Mouse (Mus musculus): Measurements from ENCODE around the gene Pcnx2. TPM values are rescaled to one million over a fixed set of nuclear protein-coding genes. Genes with fewer than 3 reads are reported as not detected.

Gene Pcnx2
- polyA plus RNA-seq, 1 experiment from 2014 or later = 0.11 TPM

DNA sequence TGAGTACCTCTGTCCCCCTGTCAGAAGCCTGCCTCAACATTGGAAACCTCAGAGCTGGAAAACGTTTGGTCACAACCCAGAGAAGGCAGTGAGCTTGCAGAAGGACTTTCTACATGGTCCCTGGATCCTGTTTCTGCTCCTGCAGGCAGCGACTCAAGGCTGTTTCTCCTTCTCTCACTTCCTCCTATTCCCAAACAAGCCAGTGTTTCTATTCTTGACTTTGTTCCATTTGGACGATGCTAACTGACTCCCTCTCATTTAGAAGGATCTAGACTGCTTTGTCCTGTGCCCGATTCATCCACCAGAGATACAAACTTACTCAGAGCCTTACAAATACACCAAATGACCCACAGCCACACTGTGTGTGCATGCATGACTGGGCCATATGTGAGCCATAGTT lies 48.9 kb downstream of the Pcnx2 start:
- no peak overlapping the region for H3K27ac ChIP-seq (replicated peaks in 1 of 2; ENCODE audit: control insufficient read depth in 1 of 2, insufficient read depth in 1 of 2, low read depth in 2 of 2, low read length in 2 of 2)
- no peaks in the 10 kb centered on the region for H3K9me3 ChIP-seq (ENCODE audit: control insufficient read depth, low read length)
- no peak overlapping the region for H3K4me3 ChIP-seq (ENCODE audit: control insufficient read depth in 1 of 2, insufficient read depth in 1 of 2, low read depth in 1 of 2, low read length in 2 of 2)
- WGBS = 49% methylated on average over 4 of the region's 4 CpGs
- H3K4me2 ChIP-seq (ENCODE audit: low read length) = no peak overlapping the region
- no peaks in the 10 kb centered on the region for H3K27me3 ChIP-seq (ENCODE audit: control insufficient read depth, insufficient read depth, low read length)
- ATAC-seq (ENCODE audit: insufficient number of reproducible peaks, insufficient read depth, low FRiP score, low read depth) = no peak
- no peak overlapping the region for H3K9ac ChIP-seq (ENCODE audit: low read length)
- peaks cover 10 to 14% of the 10 kb centered on the region in 2 experiments for H3K4me1 ChIP-seq (ENCODE audit: control insufficient read depth in 2 of 2, insufficient read depth in 2 of 2, low read length in 2 of 2)
- H3K36me3 ChIP-seq (ENCODE audit: control insufficient read depth, insufficient read depth, low read length) = no peaks in the 10 kb centered on the region

DNA sequence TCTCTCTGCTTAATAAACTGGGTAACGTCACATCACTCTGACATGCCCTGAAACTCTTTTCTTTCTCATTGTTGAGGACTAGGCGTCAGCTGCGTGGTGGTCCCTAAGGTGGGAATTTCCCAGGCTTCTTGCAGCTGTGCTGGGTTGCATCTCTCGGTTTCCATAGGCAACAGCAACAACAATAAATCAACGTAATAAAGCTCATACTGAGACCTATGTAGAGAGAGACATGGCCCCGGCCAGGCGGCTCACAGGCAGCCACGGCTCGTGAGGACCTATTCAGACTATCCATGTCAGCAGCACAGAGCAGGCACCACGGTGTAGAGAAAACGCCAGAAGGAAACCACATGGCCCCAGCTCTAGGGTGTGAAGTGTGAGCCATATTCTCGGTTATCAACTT lies 50.3 kb downstream of the Pcnx2 start:
- 55% methylated on average over 12 of the region's 12 CpGs for WGBS
- H3K27ac ChIP-seq (replicated peaks in 1 of 2; ENCODE audit: control insufficient read depth in 1 of 2, insufficient read depth in 1 of 2, low read depth in 2 of 2, low read length in 2 of 2) = no peak overlapping the region
- no peak for ATAC-seq (ENCODE audit: insufficient number of reproducible peaks, insufficient read depth, low FRiP score, low read depth)
- H3K9ac ChIP-seq (ENCODE audit: low read length) = no peak overlapping the region
- H3K4me2 ChIP-seq (ENCODE audit: low read length) = no peak overlapping the region
- no peaks in the 10 kb centered on the region for H3K27me3 ChIP-seq (ENCODE audit: control insufficient read depth, insufficient read depth, low read length)
- no peak overlapping the region for H3K4me3 ChIP-seq (ENCODE audit: control insufficient read depth in 1 of 2, insufficient read depth in 1 of 2, low read depth in 1 of 2, low read length in 2 of 2)
- H3K9me3 ChIP-seq (ENCODE audit: control insufficient read depth, low read length) = no peaks in the 10 kb centered on the region
- H3K4me1 ChIP-seq (ENCODE audit: control insufficient read depth in 2 of 2, insufficient read depth in 2 of 2, low read length in 2 of 2) = peaks cover 2 to 4% of the 10 kb centered on the region in 2 experiments; a peak in 2 of 4 replicates
- H3K36me3 ChIP-seq (ENCODE audit: control insufficient read depth, insufficient read depth, low read length) = no peaks in the 10 kb centered on the region

DNA sequence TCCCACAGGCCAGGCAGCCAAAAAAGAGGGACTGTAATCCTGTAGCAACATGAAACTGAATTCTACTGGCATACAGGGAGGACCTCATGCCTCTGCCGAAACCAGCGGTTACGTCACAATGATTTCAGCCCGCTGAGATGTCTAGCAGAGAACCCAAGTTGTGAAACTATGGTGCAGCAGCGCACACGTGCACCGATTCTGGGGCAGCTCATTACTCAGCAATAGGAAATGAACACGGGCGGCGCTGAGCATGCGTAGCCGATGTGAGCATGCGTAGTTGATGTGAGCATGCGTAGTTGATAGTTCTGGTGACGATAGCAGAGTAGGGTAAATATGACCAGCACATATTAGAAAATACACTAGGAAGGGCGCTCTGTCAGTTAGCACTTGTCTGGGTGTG lies 52.8 kb downstream of the Pcnx2 start:
- Histone ChIP-seq H3K4me1 (ENCODE audit: control insufficient read depth in 2 of 2, insufficient read depth in 2 of 2, low read length in 2 of 2) (peaks cover 3 to 6% of the 10 kb centered on the region in 2 experiments), H3K27me3 (ENCODE audit: control insufficient read depth, insufficient read depth, low read length) (no peaks in the 10 kb centered on the region), H3K36me3 (ENCODE audit: control insufficient read depth, insufficient read depth, low read length) (no peaks in the 10 kb centered on the region), H3K9me3 (ENCODE audit: control insufficient read depth, low read length) (no peaks in the 10 kb centered on the region), H3K4me3 (ENCODE audit: control insufficient read depth in 1 of 2, insufficient read depth in 1 of 2, low read depth in 1 of 2, low read length in 2 of 2) (no peak overlapping the region), H3K4me2 (ENCODE audit: low read length) (no peak overlapping the region), H3K9ac (ENCODE audit: low read length) (no peak overlapping the region), H3K27ac (replicated peaks in 1 of 2; ENCODE audit: control insufficient read depth in 1 of 2, insufficient read depth in 1 of 2, low read depth in 2 of 2, low read length in 2 of 2) (no peak overlapping the region)
- WGBS = 94% methylated on average over 16 of the region's 16 CpGs
- no peak for ATAC-seq (ENCODE audit: insufficient number of reproducible peaks, insufficient read depth, low FRiP score, low read depth)

DNA sequence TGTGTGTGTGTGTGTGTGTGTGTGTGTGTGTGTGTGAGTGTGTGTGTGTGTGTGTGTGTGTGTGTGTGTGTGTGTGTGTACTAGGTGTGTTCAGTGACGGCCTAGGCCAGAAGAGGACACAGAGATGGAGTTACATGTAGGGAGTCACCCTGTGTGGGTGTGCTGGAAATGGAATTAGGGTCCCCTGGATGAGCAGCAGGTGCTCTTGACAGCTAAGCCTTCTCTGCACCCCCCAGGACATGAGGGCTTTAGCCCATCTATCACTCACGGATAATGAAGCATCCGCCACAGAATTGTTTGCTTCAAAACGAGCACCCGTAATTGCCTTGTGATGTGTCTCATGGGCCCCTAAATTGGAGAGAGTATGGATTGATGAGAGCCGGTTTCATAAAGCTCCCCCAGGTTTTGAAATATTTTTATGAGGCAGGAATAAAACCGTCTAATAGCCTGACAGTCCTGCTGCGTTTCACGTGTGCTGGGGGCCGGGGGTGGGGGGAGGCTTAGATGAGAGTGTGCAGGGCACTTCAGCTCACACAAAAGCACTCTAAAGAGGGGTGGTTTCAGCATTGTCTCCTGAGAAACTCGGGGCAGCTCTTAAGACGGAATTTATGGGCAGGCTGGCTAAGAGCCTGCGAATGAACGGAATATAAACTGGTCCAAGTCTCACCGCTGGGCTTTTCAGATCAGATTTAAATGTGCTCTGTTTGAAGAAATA lies 54.8 kb downstream of the Pcnx2 start:
- no peak overlapping the region for H3K4me2 ChIP-seq (ENCODE audit: low read length)
- peaks cover 3 to 6% of the 10 kb centered on the region in 2 experiments for H3K4me1 ChIP-seq (ENCODE audit: control insufficient read depth in 2 of 2, insufficient read depth in 2 of 2, low read length in 2 of 2)
- H3K27ac ChIP-seq (replicated peaks in 1 of 2; ENCODE audit: control insufficient read depth in 1 of 2, insufficient read depth in 1 of 2, low read depth in 2 of 2, low read length in 2 of 2) = no peak overlapping the region
- H3K9ac ChIP-seq (ENCODE audit: low read length) = no peak overlapping the region
- WGBS = 70% methylated on average over 15 of the region's 15 CpGs
- no peak for ATAC-seq (ENCODE audit: insufficient number of reproducible peaks, insufficient read depth, low FRiP score, low read depth)
- H3K4me3 ChIP-seq (ENCODE audit: control insufficient read depth in 1 of 2, insufficient read depth in 1 of 2, low read depth in 1 of 2, low read length in 2 of 2) = no peak overlapping the region
- H3K27me3 ChIP-seq (ENCODE audit: control insufficient read depth, insufficient read depth, low read length) = no peaks in the 10 kb centered on the region
- H3K36me3 ChIP-seq (ENCODE audit: control insufficient read depth, insufficient read depth, low read length) = no peaks in the 10 kb centered on the region
- H3K9me3 ChIP-seq (ENCODE audit: control insufficient read depth, low read length) = no peaks in the 10 kb centered on the region

DNA sequence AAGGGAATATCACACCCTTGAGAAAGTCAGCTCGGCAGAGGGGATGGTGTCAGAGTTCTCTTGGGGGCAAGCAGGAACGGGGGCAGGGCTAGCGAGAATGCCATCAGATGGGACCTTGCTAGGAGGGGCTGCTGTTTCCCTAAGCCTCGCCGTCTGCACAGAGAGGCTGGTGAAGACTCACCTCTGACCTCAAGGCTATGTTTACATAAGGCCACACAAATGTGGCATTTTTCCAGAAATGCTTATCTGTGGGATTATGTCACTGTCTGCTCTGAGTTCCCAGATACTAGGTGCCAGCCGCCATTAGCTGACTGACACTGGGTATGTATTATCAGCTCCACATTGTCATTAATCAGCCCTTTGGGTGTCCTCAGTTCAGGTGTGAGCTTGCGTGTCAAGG lies 56.0 kb downstream of the Pcnx2 start:
- ATAC-seq (ENCODE audit: insufficient number of reproducible peaks, insufficient read depth, low FRiP score, low read depth) = no peak
- Histone ChIP-seq H3K9ac (ENCODE audit: low read length) (no peak overlapping the region), H3K4me3 (ENCODE audit: control insufficient read depth in 1 of 2, insufficient read depth in 1 of 2, low read depth in 1 of 2, low read length in 2 of 2) (no peak overlapping the region), H3K4me2 (ENCODE audit: low read length) (no peak overlapping the region), H3K27me3 (ENCODE audit: control insufficient read depth, insufficient read depth, low read length) (no peaks in the 10 kb centered on the region), H3K4me1 (ENCODE audit: control insufficient read depth in 2 of 2, insufficient read depth in 2 of 2, low read length in 2 of 2) (peaks cover 3 to 6% of the 10 kb centered on the region in 2 experiments), H3K27ac (replicated peaks in 1 of 2; ENCODE audit: control insufficient read depth in 1 of 2, insufficient read depth in 1 of 2, low read depth in 2 of 2, low read length in 2 of 2) (no peak overlapping the region), H3K36me3 (ENCODE audit: control insufficient read depth, insufficient read depth, low read length) (no peaks in the 10 kb centered on the region), H3K9me3 (ENCODE audit: control insufficient read depth, low read length) (no peaks in the 10 kb centered on the region)
- 34% methylated on average over 7 of the region's 7 CpGs for WGBS

DNA sequence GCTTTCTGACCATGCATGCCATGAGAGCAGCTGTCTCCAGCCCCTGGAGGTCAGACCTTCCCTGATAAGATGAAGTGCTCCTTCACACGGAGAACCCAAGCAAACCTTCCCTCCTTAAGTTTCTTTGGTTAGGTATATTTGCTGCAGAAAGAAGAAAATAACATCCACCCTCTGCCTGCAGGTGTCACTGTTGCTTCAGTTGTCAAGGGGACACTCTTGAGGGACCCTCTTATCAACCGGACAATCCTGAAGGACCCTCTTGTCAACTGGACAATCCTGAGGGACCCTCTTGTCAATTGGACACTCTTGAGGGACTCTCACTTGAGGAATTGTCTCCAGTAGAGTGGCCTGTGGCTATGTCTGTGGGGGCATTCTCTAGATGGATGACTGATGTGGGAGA lies 73.4 kb downstream of the Pcnx2 start:
- no peaks in the 10 kb centered on the region for H3K36me3 ChIP-seq (ENCODE audit: control insufficient read depth, insufficient read depth, low read length)
- no peak overlapping the region for H3K9ac ChIP-seq (ENCODE audit: low read length)
- H3K27me3 ChIP-seq (ENCODE audit: control insufficient read depth, insufficient read depth, low read length) = no peaks in the 10 kb centered on the region
- no peak for ATAC-seq (ENCODE audit: insufficient number of reproducible peaks, insufficient read depth, low FRiP score, low read depth)
- H3K27ac ChIP-seq (replicated peaks in 1 of 2; ENCODE audit: control insufficient read depth in 1 of 2, insufficient read depth in 1 of 2, low read depth in 2 of 2, low read length in 2 of 2) = no peak overlapping the region
- H3K4me3 ChIP-seq (ENCODE audit: control insufficient read depth in 1 of 2, insufficient read depth in 1 of 2, low read depth in 1 of 2, low read length in 2 of 2) = no peak overlapping the region
- 17% methylated on average over 2 of the region's 2 CpGs for WGBS
- no peaks in the 10 kb centered on the region for H3K9me3 ChIP-seq (ENCODE audit: control insufficient read depth, low read length)
- H3K4me1 ChIP-seq (ENCODE audit: control insufficient read depth in 2 of 2, insufficient read depth in 2 of 2, low read length in 2 of 2) = peaks cover 7 to 11% of the 10 kb centered on the region in 2 experiments; a peak in 3 of 4 replicates
- no peak overlapping the region for H3K4me2 ChIP-seq (ENCODE audit: low read length)

DNA sequence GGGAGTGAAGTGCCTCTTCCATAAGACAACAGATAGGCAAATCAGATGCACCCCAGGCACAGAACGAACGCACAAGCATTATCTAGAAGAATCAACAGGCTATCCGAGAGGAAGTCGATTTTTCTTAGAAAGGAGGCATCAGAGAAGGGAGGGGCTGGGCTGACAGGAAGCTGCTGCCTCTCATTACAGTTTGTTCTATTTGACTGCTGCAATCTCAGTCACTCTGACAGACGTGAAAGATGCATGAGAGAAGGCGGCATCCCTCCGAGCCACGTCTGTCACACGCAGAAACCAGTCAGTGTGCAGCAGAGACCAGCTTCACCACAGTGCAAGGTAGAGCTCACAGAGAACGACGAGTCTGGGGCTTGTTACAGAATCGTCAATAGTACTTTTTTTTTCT lies 74.4 kb downstream of the Pcnx2 start:
- H3K4me2 ChIP-seq (ENCODE audit: low read length) = no peak overlapping the region
- no peak overlapping the region for H3K4me3 ChIP-seq (ENCODE audit: control insufficient read depth in 1 of 2, insufficient read depth in 1 of 2, low read depth in 1 of 2, low read length in 2 of 2)
- H3K4me1 ChIP-seq (ENCODE audit: control insufficient read depth in 2 of 2, insufficient read depth in 2 of 2, low read length in 2 of 2) = peaks cover 7 to 11% of the 10 kb centered on the region in 2 experiments; a peak in 3 of 4 replicates
- WGBS = 38% methylated on average over 12 of the region's 12 CpGs
- no peak overlapping the region for H3K9ac ChIP-seq (ENCODE audit: low read length)
- no peak overlapping the region for H3K27ac ChIP-seq (replicated peaks in 1 of 2; ENCODE audit: control insufficient read depth in 1 of 2, insufficient read depth in 1 of 2, low read depth in 2 of 2, low read length in 2 of 2)
- no peaks in the 10 kb centered on the region for H3K36me3 ChIP-seq (ENCODE audit: control insufficient read depth, insufficient read depth, low read length)
- no peak for ATAC-seq (ENCODE audit: insufficient number of reproducible peaks, insufficient read depth, low FRiP score, low read depth)
- H3K27me3 ChIP-seq (ENCODE audit: control insufficient read depth, insufficient read depth, low read length) = no peaks in the 10 kb centered on the region
- H3K9me3 ChIP-seq (ENCODE audit: control insufficient read depth, low read length) = no peaks in the 10 kb centered on the region

DNA sequence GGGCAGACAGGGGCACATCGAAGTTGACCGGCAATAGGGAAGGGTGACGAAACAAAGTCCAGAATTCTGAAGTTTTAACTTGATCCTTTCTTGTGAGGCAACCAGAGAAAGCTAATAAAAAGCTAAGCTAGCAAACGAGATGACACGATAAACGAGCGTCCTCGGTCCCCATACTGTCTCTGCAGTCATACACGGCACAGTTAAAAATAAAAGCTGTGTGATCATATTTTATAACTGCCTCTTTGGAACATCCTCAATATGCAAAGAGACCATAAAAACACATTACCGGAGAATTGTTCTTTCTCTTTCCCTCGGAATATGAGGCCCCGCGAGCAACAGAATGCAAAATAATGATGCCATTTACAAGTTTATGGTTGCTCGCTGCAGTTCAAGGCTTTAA lies 76.1 kb downstream of the Pcnx2 start:
- H3K36me3 ChIP-seq (ENCODE audit: control insufficient read depth, insufficient read depth, low read length) = no peaks in the 10 kb centered on the region
- H3K4me1 ChIP-seq (ENCODE audit: control insufficient read depth in 2 of 2, insufficient read depth in 2 of 2, low read length in 2 of 2) = peaks cover 6 to 7% of the 10 kb centered on the region in 2 experiments; a peak in 3 of 4 replicates
- no peak overlapping the region for H3K4me3 ChIP-seq (ENCODE audit: control insufficient read depth in 1 of 2, insufficient read depth in 1 of 2, low read depth in 1 of 2, low read length in 2 of 2)
- no peak overlapping the region for H3K27ac ChIP-seq (replicated peaks in 1 of 2; ENCODE audit: control insufficient read depth in 1 of 2, insufficient read depth in 1 of 2, low read depth in 2 of 2, low read length in 2 of 2)
- no peak for ATAC-seq (ENCODE audit: insufficient number of reproducible peaks, insufficient read depth, low FRiP score, low read depth)
- no peak overlapping the region for H3K4me2 ChIP-seq (ENCODE audit: low read length)
- H3K27me3 ChIP-seq (ENCODE audit: control insufficient read depth, insufficient read depth, low read length) = no peaks in the 10 kb centered on the region
- H3K9me3 ChIP-seq (ENCODE audit: control insufficient read depth, low read length) = no peaks in the 10 kb centered on the region
- 89% methylated on average over 14 of the region's 14 CpGs for WGBS
- no peak overlapping the region for H3K9ac ChIP-seq (ENCODE audit: low read length)

All from heart, embryonic 14.5 days (tissue).